Mouse (Mus musculus) c-Kit-positive CD71-positive TER-119-positive erythroid progenitor cells, embryonic 14.5 days (primary cell): ENCODE data around the gene Rrp1b.
A peak's percentile ranks its signal among the peaks of the same experiment; 100 is the strongest.

Experiments
- DNase-seq: peaks from one replicate; pipeline ENCODE4 v3.0.0-alpha.2; 2013; ENCODE audit warnings: low spot score

Gene Rrp1b

GRCm38 (mm10) chr17:32035609-32036508 lies at the start of gene Rrp1b, which contains the start of gene Hsf2bp:
Gene Rrp1b (plus strand): TSS chr17:32036100.
Gene Hsf2bp (minus strand): TSS chr17:32036349.
- peak; percentile 67 for DNase-seq

- DNase-seq, result no peak
These were observed 49.0 kb upstream of the Rrp1b start for GRCm38 (mm10) chr17:31986915-31987314.

- no peak for DNase-seq
These were observed 46.9 kb upstream of the Rrp1b start for GRCm38 (mm10) chr17:31989035-31989434.

GRCm38 (mm10) chr17:31992004-31992403 lies 43.9 kb upstream of the Rrp1b start:
- no peak for DNase-seq

GRCm38 (mm10) chr17:31993354-31993753 lies 42.5 kb upstream of the Rrp1b start:
- DNase-seq, result no peak

- DNase-seq, result no peak
These were observed 41.8 kb upstream of the Rrp1b start for GRCm38 (mm10) chr17:31994132-31994531.

- DNase-seq, result no peak
These were observed 40.1 kb upstream of the Rrp1b start for GRCm38 (mm10) chr17:31995784-31996183.

- DNase-seq, result no peak
These were observed 39.6 kb upstream of the Rrp1b start for GRCm38 (mm10) chr17:31996331-31996730.

- DNase-seq, result no peak
These were observed 37.5 kb upstream of the Rrp1b start for GRCm38 (mm10) chr17:31998351-31998750.

- no peak for DNase-seq
These were observed 32.6 kb upstream of the Rrp1b start for GRCm38 (mm10) chr17:32003251-32003650.

- DNase-seq, result no peak
These were observed 29.1 kb upstream of the Rrp1b start for GRCm38 (mm10) chr17:32006800-32007199.

- no peak for DNase-seq
These were observed 24.2 kb upstream of the Rrp1b start for GRCm38 (mm10) chr17:32011694-32012093.

- DNase-seq, result no peak
These were observed 23.6 kb upstream of the Rrp1b start for GRCm38 (mm10) chr17:32012254-32012653.

- DNase-seq, result no peak
These were observed 22.2 kb upstream of the Rrp1b start for GRCm38 (mm10) chr17:32013659-32014058.

- DNase-seq, result no peak
These were observed 19.4 kb upstream of the Rrp1b start for GRCm38 (mm10) chr17:32016481-32016880.

- no peak for DNase-seq
These were observed 17.6 kb upstream of the Rrp1b start for GRCm38 (mm10) chr17:32018127-32018894.

GRCm38 (mm10) chr17:32021981-32022380 lies 13.9 kb upstream of the Rrp1b start:
- no peak for DNase-seq

- DNase-seq, result no peak
These were observed 13.3 kb upstream of the Rrp1b start for GRCm38 (mm10) chr17:32022551-32022950.

GRCm38 (mm10) chr17:32023088-32023487 lies 12.8 kb upstream of the Rrp1b start:
- DNase-seq, result no peak

- DNase-seq, result no peak
These were observed 11.2 kb upstream of the Rrp1b start for GRCm38 (mm10) chr17:32024671-32025073.

- DNase-seq, result peak; percentile 38
These were observed 10.5 kb upstream of the Rrp1b start for GRCm38 (mm10) chr17:32025386-32025785.

GRCm38 (mm10) chr17:32027666-32028065 lies 8.2 kb upstream of the Rrp1b start:
- peak; percentile 25 for DNase-seq

- no peak for DNase-seq
These were observed 7.6 kb upstream of the Rrp1b start for GRCm38 (mm10) chr17:32028301-32028700.
